Mouse (Mus musculus) cortical plate, adult 2 months (tissue): Measurements from ENCODE around the gene Hcfc1r1. TPM values are rescaled to one million over a fixed set of nuclear protein-coding genes. Genes with fewer than 3 reads are reported as not detected.
A peak's percentile ranks its signal among the peaks of the same experiment; 100 is the strongest.

Experiments
- H3K27ac ChIP-seq: fragments of 200-500 bp; 2 replicates; pipeline ENCODE4 v1.5.1; 2012; ENCODE audit warnings: low read length, control low read depth, inconsistent platforms; ENCODE audit not compliant: insufficient read depth
- H3K4me1 ChIP-seq: fragments of 200-500 bp; 2 replicates; pipeline ENCODE4 v1.6.1; 2011; ENCODE audit warnings: low read length; ENCODE audit not compliant: control insufficient read depth, insufficient read depth
- H3K4me3 ChIP-seq: fragments of 200-500 bp; 2 replicates; pipeline ENCODE4 v1.5.1; 2011; ENCODE audit warnings: mild to moderate bottlenecking, low read length, control low read depth; ENCODE audit not compliant: insufficient read depth
- CTCF ChIP-seq: fragments of 200-500 bp; IDR thresholded peaks from 2 replicates; pipeline ENCODE4 v1.5.1; 2011; ENCODE audit warnings: mild to moderate bottlenecking, control low read depth, low read length; ENCODE audit not compliant: insufficient read depth; ENCODE audit errors: extremely low read depth
- POLR2A ChIP-seq: fragments of 200-500 bp; IDR thresholded peaks from 2 replicates; pipeline ENCODE4 v1.6.1; 2011; ENCODE audit warnings: mild to moderate bottlenecking, low read length, control low read depth; ENCODE audit not compliant: insufficient read depth; ENCODE audit errors: extremely low read depth
- polyA plus RNA-seq: library from polyadenylated mRNA; depleted of rRNA; stranded (reverse); fragments of >200 nt; gene quantifications from 2 replicates; pipeline ENCODE4 v1.2.3, GENCODE M21; 2012

Gene Hcfc1r1
- polyA plus RNA-seq, 1 experiment, result 139 TPM

DNA sequence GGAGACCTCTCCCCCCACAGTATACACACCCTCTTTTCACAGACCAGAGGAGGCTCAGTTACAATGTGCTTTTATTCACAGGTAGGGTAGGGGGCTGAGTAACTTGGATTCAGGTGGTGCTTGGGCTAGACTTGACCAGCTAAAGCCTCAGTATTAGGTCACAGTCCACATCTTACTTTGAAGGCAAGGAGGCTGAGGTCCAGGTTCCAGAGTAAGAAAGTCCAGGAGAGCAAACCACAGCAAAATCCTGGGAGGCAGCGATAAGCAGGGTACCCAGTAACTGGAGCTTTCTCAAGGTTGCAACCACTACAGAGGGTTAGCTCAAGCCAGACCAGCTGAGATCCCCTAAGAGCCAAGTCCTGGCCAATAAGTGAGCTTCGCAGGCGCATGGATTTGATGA, 9.1 kb downstream of the Hcfc1r1 start:
- Histone ChIP-seq H3K4me1 (no peaks in the 10 kb centered on the region), H3K4me3 (no peak overlapping the region), H3K27ac (no peak overlapping the region)
- TF ChIP-seq POLR2A (no peak), CTCF (no peak)

DNA sequence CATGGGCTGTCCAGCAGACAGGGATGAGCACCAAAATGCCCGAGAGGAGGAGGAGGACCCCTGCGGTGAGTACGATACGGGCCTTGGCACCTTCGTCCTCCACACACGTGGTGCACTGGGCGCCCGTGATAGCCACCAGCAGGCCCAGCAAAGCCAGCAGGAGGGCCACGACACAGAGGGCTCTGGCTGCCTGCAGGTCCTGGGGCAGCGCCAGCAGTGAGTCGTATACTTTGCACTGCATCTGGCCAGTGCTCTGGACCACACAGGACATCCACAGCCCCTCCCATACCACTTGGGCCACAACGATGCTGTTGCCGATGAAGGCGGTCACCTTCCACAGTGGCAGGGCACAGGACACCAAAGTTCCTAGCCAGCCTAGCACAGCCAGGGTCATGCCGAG, 9.8 kb downstream of the Hcfc1r1 start:
- Histone ChIP-seq H3K4me1 (no peaks in the 10 kb centered on the region), H3K4me3 (no peak overlapping the region), H3K27ac (no peak overlapping the region)
- TF ChIP-seq CTCF (no peak), POLR2A (no peak)

GRCm38 (mm10) chr17:23683856-23684672, 10.7 kb downstream of the Hcfc1r1 start, which contains the start of gene Cldn9:
Cldn9 (minus strand) TSS chr17:23684026.
- no peak within 1 kb of the TSS for H3K27ac ChIP-seq
- TF ChIP-seq CTCF (no peak), POLR2A (no peak)

DNA sequence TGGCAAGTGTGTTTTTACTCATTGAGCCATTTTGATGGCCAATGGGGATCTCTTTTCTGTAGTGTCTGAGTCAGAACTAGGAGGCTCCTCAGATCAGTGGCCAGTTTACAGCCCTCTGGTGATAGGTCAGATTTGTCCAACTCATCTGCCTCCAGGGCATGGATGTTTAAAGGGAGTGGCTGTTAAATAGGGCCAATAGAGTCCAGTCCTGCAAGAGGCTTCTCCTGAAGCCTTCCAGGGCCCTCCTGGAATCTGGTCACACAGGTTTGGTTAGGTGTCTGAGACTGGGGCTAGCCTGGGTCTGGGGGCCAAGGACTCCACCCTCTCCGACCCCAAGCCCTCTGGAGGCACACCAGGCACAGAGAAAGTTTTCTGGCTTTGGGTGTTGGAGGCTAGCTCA, 21.1 kb downstream of the Hcfc1r1 start:
- no peak overlapping the region for H3K27ac ChIP-seq
- no peak overlapping the region for H3K4me3 ChIP-seq
- no peaks in the 10 kb centered on the region for H3K4me1 ChIP-seq
- TF ChIP-seq CTCF, result no peak

More at GRCm38 (mm10) chr17:23683856-23684672, 10.7 kb downstream of the Hcfc1r1 start, which contains the start of gene Cldn9:
- H3K4me3 ChIP-seq, result no peak within 1 kb of the TSS
- H3K4me1 ChIP-seq, result no peaks in the 10 kb centered on the region

GRCm38 (mm10) chr17:23695801-23696200, 22.4 kb downstream of the Hcfc1r1 start:
- H3K27ac ChIP-seq, result no peak overlapping the region
- H3K4me1 ChIP-seq, result no peaks in the 10 kb centered on the region
- no peak overlapping the region for H3K4me3 ChIP-seq
- TF ChIP-seq CTCF (no peak), POLR2A (no peak)

DNA sequence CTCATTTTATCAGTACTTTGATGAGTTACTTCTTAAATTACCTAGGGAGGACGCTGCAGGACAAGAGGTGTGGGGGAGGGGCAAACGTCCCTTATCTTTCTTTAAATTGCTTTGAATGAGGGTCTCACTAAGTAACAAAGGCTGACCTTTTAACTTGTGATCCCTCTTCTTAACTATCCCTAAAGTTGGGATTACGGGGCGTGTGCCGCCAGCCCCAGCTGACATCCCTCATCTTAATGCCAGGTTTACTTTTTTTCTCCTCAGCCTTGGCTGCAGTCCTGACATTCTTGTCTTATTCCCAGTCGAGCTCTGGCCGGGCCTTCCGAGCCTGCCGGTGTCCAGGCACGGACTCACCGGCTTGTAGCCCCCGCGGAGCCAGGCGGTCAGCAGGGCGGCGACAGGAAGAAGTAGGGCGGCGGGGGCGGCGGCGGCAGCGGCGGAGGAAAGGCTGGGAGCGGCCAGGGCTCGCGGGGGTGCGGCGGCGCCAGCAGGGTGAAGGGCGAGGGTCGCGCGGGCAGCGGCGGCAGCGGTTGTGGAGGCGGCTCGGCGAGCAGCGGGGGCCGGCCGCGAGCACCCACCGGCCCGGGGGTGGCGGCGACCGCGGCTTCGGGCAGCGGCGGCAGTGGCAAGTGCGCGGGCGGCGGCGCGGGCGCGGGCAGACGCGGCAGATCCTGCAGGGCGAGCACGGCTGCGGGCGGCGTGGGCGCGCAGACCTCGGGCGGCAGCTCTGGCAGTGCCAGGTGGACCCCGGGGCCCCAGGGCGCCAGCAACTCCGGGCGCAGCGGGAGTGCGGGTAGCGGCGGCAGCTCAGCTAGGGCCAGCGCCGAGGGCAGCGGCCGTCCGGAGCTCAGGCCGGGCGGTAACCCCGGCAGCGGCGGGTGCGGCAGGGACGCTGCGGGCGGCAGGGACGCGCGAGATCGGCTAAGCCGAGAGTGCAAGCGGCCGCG, 26.0 kb downstream of the Hcfc1r1 start:
- TF ChIP-seq POLR2A (no peak), CTCF (no peak)
- H3K4me3 ChIP-seq, result peak overlapping the region; percentile 14
- H3K27ac ChIP-seq, result peak overlapping the region; percentile 55
- H3K4me1 ChIP-seq, result no peaks in the 10 kb centered on the region

GRCm38 (mm10) chr17:23700079-23700478, 26.7 kb downstream of the Hcfc1r1 start:
- Histone ChIP-seq H3K4me3 (peak overlapping the region; percentile 14), H3K27ac (no peak overlapping the region), H3K4me1 (no peaks in the 10 kb centered on the region)
- TF ChIP-seq POLR2A, result peak; percentile 47; the same call in 1 of the 2 replicates
- peak; percentile 59 for TF ChIP-seq CTCF

GRCm38 (mm10) chr17:23703301-23703700, 29.9 kb downstream of the Hcfc1r1 start:
- no peaks in the 10 kb centered on the region for H3K4me1 ChIP-seq
- TF ChIP-seq POLR2A (no peak), CTCF (no peak)
- no peak overlapping the region for H3K27ac ChIP-seq
- H3K4me3 ChIP-seq, result no peak overlapping the region

- Histone ChIP-seq H3K4me1 (no peaks in the 10 kb centered on the region), H3K4me3 (no peak overlapping the region), H3K27ac (no peak overlapping the region)
- no peak for TF ChIP-seq POLR2A
- TF ChIP-seq CTCF, result no peak
These were observed 31.3 kb downstream of the Hcfc1r1 start for GRCm38 (mm10) chr17:23704741-23705140.

DNA sequence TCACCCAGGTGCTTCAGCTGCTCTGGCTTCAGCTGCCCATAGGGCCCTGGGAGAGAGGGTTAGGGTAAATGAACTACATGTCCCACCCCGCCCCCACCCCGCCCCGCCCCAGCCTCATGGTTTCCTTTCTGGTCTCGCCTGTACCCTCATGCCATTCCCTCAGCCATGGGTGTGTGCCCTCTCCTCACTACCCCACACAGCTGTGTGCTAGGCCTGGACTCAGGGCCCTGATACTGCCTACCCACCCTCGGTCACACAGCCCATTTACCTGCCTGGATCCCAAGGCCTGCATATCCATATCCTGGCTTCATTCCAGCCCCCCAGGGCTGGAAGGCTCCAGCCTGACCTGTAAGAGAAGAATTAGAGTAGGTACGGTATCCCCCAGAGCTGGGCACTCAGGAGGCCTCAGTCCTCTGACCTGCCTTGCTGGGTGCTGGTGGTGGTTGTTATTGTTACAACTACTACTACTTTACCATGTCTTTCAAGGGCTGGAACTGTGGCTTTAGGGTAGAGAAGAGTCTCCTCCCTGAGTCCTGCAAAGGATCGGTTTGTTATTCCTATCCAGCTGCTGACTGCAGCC, 32.2 kb downstream of the Hcfc1r1 start:
- no peak overlapping the region for H3K27ac ChIP-seq
- TF ChIP-seq POLR2A (no peak), CTCF (no peak)
- no peak overlapping the region for H3K4me3 ChIP-seq
- no peaks in the 10 kb centered on the region for H3K4me1 ChIP-seq
